Comparison of ENCODE assay signal across 8 mouse cellular contexts in genomic region chr2:158550067-158550466, GRCm38 (mm10). TPM values are rescaled to one million over a fixed set of nuclear protein-coding genes. Genes with fewer than 3 reads are reported as not detected.
DNase-seq lines count a peak whose midpoint lies in the region; ATAC-seq and TF ChIP-seq lines count a peak whose summit lies in the region.
"Had no signal": no experiment of that assay in that cellular context is flagged by ENCODE, and none has a peak within 500 bp of the region (broad histone marks: within the 10 kb centered on the region; RNA-seq: fewer than 3 reads in every experiment).

No protein-coding gene starts in this region.

- WGBS in forebrain, embryonic 12.5 days: 3% methylated on average over 3 of the region's 3 CpGs
- WGBS in hindbrain, embryonic 13.5 days: 4% methylated on average over 3 of the region's 3 CpGs
- WGBS in midbrain, postnatal 0 days: 3% methylated on average over 3 of the region's 3 CpGs

- peaks cover 55% of the 10 kb centered on the region for H3K27me3 ChIP-seq in forebrain, embryonic 12.5 days
- H3K27me3 ChIP-seq in hindbrain, embryonic 13.5 days: peaks cover 54% of the 10 kb centered on the region
- 0 out of 2 replicates have a peak, but pooled peaks cover 4% of the 10 kb centered on the region for H3K27me3 ChIP-seq in midbrain, postnatal 0 days (ENCODE audit: insufficient read depth, low read length)

- TF ChIP-seq POLR2A in brain, embryonic 14.5 days (IDR thresholded peaks at IDR 0.05; ENCODE audit: borderline replicate concordance, extremely low read depth, insufficient read depth, insufficient read length, poor library complexity, severe bottlenecking): no peak

- no peak overlapping the region for H3K9ac ChIP-seq in forebrain, embryonic 12.5 days
- H3K9ac ChIP-seq in hindbrain, embryonic 13.5 days: no peak overlapping the region
- no peak overlapping the region for H3K9ac ChIP-seq in midbrain, postnatal 0 days (replicated peaks; ENCODE audit: low read length, poor library complexity, severe bottlenecking)
- H3K9ac ChIP-seq: lung, embryonic 15.5 days had no signal

- no peak overlapping the region for H3K4me3 ChIP-seq in forebrain, embryonic 12.5 days (replicated peaks)
- no peak overlapping the region for H3K4me3 ChIP-seq in hindbrain, embryonic 13.5 days
- H3K4me3 ChIP-seq in midbrain, postnatal 0 days (ENCODE audit: low read depth, low read length): no peak overlapping the region
- H3K4me3 ChIP-seq: lung, embryonic 15.5 days had no signal

- ATAC-seq in forebrain, embryonic 12.5 days (ENCODE audit: low FRiP score): peak; percentile 68; the same call in 1 of the 2 replicates
- 0 out of 2 replicates have a peak, but pooled peaks have one; percentile 27 for ATAC-seq in hindbrain, embryonic 13.5 days (ENCODE audit: low FRiP score)
- 0 out of 2 replicates have a peak, but pooled peaks have one; percentile 52 for ATAC-seq in midbrain, postnatal 0 days (ENCODE audit: low FRiP score)

- no peak overlapping the region for H3K27ac ChIP-seq in forebrain, embryonic 12.5 days
- no peak overlapping the region for H3K27ac ChIP-seq in hindbrain, embryonic 13.5 days
- H3K27ac ChIP-seq in midbrain, postnatal 0 days (ENCODE audit: low read depth, low read length): no peak overlapping the region
- H3K27ac ChIP-seq: lung, embryonic 15.5 days had no signal

- no peaks in the 10 kb centered on the region for H3K36me3 ChIP-seq in forebrain, embryonic 12.5 days (replicated peaks)
- H3K36me3 ChIP-seq in hindbrain, embryonic 13.5 days: no peaks in the 10 kb centered on the region
- H3K36me3 ChIP-seq in midbrain, postnatal 0 days (ENCODE audit: insufficient read depth, low read length): no peaks in the 10 kb centered on the region
- H3K36me3 ChIP-seq: lung, embryonic 15.5 days had no signal

- no peaks in the 10 kb centered on the region for H3K9me3 ChIP-seq in forebrain, embryonic 12.5 days
- no peaks in the 10 kb centered on the region for H3K9me3 ChIP-seq in hindbrain, embryonic 13.5 days
- no peaks in the 10 kb centered on the region for H3K9me3 ChIP-seq in midbrain, postnatal 0 days (ENCODE audit: low read length)
- H3K9me3 ChIP-seq: lung, embryonic 15.5 days had no signal

- peak; percentile 92 for TF ChIP-seq CTCF in brain, embryonic 14.5 days (IDR thresholded peaks at IDR 0.05; ENCODE audit: borderline replicate concordance, extremely low read depth, insufficient read depth, insufficient read length)
- TF ChIP-seq CTCF in midbrain, postnatal 0 days (IDR thresholded peaks at IDR 0.05): peak; percentile 94

- peak; percentile 87 for DNase-seq in NIH3T3 (ENCODE audit: low read depth)
- DNase-seq in brain, embryonic 14.5 days (ENCODE audit: low read depth): peak; percentile 93
- peak; percentile 60 to 86 for DNase-seq in left cerebral cortex, postnatal 10 days (ENCODE audit: extremely low spot score in 1 of 2, low spot score in 2 of 2)
- peak; percentile 90 for DNase-seq in midbrain, postnatal 0 days (ENCODE audit: low spot score)
- peak; percentile 53 to 85 for DNase-seq in spleen, postnatal 10 days (ENCODE audit: low spot score in 2 of 2)

- intact Hi-C loops in left cerebral cortex, postnatal 10 days (cut with DNase I): loop anchor here (5.0 kb wide), 1 partner anchor 62 kb away; the partner anchor contains the start of gene Slc32a1

- H3K4me1 ChIP-seq in forebrain, embryonic 12.5 days: peaks cover 13% of the 10 kb centered on the region; the same call in 1 of the 2 replicates
- H3K4me1 ChIP-seq in hindbrain, embryonic 13.5 days (replicated peaks): peaks cover 34% of the 10 kb centered on the region
- H3K4me1 ChIP-seq in midbrain, postnatal 0 days (ENCODE audit: insufficient read depth, low read length): peaks cover 7% of the 10 kb centered on the region; the same call in 1 of the 2 replicates

- H3K4me2 ChIP-seq in forebrain, embryonic 12.5 days: no peak overlapping the region
- H3K4me2 ChIP-seq in hindbrain, embryonic 13.5 days: no peak overlapping the region
- no peak overlapping the region for H3K4me2 ChIP-seq in midbrain, postnatal 0 days (ENCODE audit: low read depth, low read length, poor library complexity, severe bottlenecking)
- H3K4me2 ChIP-seq: lung, embryonic 15.5 days had no signal

RNA-seq across cellular contexts. Expression of gene Arhgap40, which starts 37.5 kb away (rescaled TPM):
- 0.97 and 1.1 TPM in 2 replicates for polyA plus RNA-seq in brain, embryonic 14.5 days (2012; rRNA removed)
- 0.36 and 0.81 TPM in 2 replicates for polyA plus RNA-seq in forebrain, embryonic 12.5 days (2016; fragmentation: Nextera tagmentation; extraction: Ambion mirVana)
- polyA plus RNA-seq in hindbrain, embryonic 13.5 days (2015; fragmentation: Nextera tagmentation; extraction: Ambion mirVana): 0.72 and 0.86 TPM in 2 replicates
- not detected for total RNA-seq in left cerebral cortex, postnatal 10 days (2021)
- total RNA-seq in midbrain, postnatal 0 days (2014; rRNA removed): 0.55 and 0.90 TPM in 2 replicates
- 0.65 and 1.4 TPM in 2 replicates for polyA plus RNA-seq in midbrain, postnatal 0 days (2015; fragmentation: Nextera tagmentation; extraction: Ambion mirVana)
- polyA plus RNA-seq: lung, embryonic 15.5 days had no signal

RNA-seq across cellular contexts. Expression of gene Adig, which starts 47.7 kb away (rescaled TPM):
- polyA plus RNA-seq in brain, embryonic 14.5 days (2012; rRNA removed): 0.86 TPM in 1 of 2 replicates, not detected in the other
- polyA plus RNA-seq in forebrain, embryonic 12.5 days (2016; fragmentation: Nextera tagmentation; extraction: Ambion mirVana): not detected in 2 replicates
- polyA plus RNA-seq in hindbrain, embryonic 13.5 days (2015; fragmentation: Nextera tagmentation; extraction: Ambion mirVana): not detected in 2 replicates
- not detected for total RNA-seq in left cerebral cortex, postnatal 10 days (2021)
- total RNA-seq in midbrain, postnatal 0 days (2014; rRNA removed): not detected in 2 replicates
- not detected in 2 replicates for polyA plus RNA-seq in midbrain, postnatal 0 days (2015; fragmentation: Nextera tagmentation; extraction: Ambion mirVana)
- polyA plus RNA-seq: lung, embryonic 15.5 days had no signal
